Mouse (Mus musculus) lung, postnatal 0 days (tissue): Measurements from ENCODE around the gene Epor.

ENCODE experiments used
- CTCF ChIP-seq: IDR thresholded peaks from 2 replicates; pipeline ENCODE4 v1.5.1; 2016; ENCODE audit warnings: antibody characterized with exemption, mild to moderate bottlenecking
- EP300 ChIP-seq: IDR thresholded peaks from 2 replicates; pipeline ENCODE4 v1.6.1; 2016; ENCODE audit warnings: antibody characterized with exemption, mild to moderate bottlenecking, control low read depth

DNA sequence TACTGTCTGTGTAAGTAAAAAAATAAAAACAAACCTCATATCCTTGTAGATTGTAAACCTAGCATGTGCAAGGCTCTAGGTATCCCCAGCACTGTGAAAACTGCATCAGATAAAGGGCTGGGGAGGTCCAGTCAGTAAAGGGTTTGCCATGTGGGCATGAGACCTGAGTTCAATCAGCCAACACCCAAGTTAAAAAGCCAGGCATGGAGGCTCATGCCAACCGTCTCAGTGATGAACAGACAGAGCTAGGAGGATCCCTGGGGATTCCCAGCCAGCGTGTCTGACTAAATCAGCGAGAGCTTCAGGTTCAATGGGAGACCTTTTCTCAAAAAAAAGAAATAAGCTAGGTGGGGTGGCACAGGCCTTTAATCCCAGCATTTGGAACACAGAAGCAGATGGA is 38.3 kb downstream of the Epor start:
- TF ChIP-seq CTCF (no peak), EP300 (no peak)
